Mouse (Mus musculus) embryo, embryonic 11 days (tissue): ENCODE data around the gene Creg2.
"Not testable (repeated sequence)": the region's sequence is repeated elsewhere in the genome, so short reads cannot be mapped to it uniquely, and the experiment has no call there.

ENCODE experiments used
- DNase-seq: peaks from one replicate; pipeline ENCODE4 v3.0.0-alpha.2; 2015

The Creg2 gene

GRCm38 (mm10) chr1:39592090-39592489, 59.2 kb downstream of the Creg2 start:
- DNase-seq: no peak

DNA sequence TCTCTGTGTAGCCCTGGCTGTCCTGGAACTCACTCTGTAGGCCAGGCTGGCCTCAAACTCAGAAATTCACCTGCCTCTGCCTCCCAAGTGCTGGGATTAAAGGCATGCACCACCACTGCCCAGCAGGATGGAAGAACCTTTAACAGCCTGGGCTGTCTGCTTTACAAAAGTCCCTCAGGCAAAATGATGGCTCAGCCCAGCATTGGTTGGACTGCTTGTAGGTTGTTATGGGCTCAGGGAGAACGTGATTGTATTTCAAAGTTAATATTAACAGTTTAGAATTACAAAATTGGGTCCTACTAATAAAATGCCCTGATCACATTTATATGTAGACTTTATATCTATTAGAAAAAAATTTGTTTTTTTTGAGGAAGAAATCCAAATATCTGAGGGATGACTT, 59.7 kb downstream of the Creg2 start:
- DNase-seq: not testable (repeated sequence)

GRCm38 (mm10) chr1:39590193-39590592, 61.1 kb downstream of the Creg2 start:
- no peak for DNase-seq

DNA sequence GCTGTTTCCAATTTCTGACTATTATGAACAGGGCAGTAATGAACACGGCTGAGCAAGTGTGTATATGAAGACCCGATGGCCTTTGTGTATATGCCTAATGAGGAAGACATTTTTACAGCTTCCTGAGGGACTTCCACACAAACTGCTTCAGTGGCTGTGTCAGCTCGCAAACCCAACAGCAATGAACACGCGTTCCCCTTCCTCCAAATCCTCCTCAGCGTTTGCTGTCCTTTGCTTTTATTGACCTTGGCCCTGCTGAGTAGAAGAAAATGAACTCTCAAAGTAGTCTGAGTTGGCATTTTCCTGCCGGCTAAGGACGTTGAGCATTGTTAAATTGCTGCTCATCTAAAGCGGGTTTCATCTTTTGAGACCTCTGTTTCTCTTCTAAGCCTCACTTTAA, 65.9 kb downstream of the Creg2 start:
- no peak for DNase-seq

DNA sequence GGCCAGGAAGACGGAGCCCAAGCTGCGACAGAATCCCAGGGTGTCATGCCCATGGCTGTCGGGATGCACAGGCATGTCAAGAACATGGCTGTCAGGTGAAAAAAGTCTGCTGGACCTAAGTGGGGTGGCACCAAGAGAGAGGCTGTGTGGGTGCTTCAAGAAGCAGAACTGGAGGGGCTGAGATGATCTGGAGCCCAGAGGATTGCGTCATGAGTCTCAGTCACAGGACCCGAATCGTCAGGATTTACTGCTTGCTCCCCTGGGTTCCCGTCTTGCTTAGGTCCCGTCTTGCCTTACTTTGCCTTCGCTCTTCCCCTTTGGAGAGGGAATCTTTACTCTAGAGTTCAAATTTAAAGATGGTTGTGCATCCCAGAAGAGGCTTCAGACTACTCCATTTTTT, 68.1 kb downstream of the Creg2 start:
- DNase-seq: no peak

DNA sequence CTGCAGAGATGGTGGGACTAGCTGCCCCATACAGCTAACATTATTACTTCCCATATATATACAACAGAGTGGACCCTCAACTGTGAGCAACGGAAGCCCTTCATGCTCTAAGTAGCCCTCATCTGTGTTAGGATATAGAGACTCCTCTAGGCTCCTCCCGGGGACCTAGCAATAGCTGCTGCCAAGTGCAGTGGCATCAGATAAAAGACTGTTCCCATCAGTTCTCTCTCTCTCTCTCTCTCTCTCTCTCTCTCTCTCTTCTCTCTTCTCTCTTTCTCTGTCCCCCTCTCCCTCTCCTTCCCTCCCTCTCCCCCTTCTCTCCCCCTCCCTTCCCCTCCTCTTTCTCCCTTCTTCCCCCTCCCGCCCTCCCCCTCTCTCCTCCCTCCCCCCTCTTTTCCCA, 70.1 kb downstream of the Creg2 start:
- no peak for DNase-seq

- DNase-seq: no peak
Measured at GRCm38 (mm10) chr1:39579139-39579538, 72.1 kb downstream of the Creg2 start.

- DNase-seq: no peak
Measured at GRCm38 (mm10) chr1:39578446-39578845, 72.8 kb downstream of the Creg2 start.

DNA sequence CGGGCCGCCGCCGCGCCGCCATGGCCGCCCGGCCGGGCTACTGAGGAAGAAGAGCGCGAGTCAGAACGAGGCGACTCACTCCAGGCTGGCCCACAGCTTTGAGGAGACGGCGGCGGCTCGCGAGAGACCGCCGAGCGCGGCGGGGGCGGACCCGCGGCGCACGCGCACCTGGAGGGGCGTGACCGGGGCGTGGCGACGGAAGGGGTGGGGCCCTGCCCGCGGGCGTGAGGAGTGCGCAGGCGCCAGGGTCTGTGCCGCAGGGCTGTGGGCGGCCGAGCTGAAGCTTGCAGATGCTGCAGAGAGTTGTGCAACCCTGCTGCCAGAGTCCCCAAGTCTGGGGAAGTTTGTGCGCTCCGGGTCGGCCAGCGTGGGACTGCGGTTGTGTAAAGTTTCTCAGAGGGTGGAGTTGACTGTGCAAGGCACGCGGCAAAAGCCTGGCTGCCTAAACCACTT, 74.0 kb downstream of the Creg2 start, which contains the start of gene Rnf149:
Rnf149 (minus strand) TSS at position 153 of the 453 bp plus-strand sequence.
- peak; percentile 96 for DNase-seq

DNA sequence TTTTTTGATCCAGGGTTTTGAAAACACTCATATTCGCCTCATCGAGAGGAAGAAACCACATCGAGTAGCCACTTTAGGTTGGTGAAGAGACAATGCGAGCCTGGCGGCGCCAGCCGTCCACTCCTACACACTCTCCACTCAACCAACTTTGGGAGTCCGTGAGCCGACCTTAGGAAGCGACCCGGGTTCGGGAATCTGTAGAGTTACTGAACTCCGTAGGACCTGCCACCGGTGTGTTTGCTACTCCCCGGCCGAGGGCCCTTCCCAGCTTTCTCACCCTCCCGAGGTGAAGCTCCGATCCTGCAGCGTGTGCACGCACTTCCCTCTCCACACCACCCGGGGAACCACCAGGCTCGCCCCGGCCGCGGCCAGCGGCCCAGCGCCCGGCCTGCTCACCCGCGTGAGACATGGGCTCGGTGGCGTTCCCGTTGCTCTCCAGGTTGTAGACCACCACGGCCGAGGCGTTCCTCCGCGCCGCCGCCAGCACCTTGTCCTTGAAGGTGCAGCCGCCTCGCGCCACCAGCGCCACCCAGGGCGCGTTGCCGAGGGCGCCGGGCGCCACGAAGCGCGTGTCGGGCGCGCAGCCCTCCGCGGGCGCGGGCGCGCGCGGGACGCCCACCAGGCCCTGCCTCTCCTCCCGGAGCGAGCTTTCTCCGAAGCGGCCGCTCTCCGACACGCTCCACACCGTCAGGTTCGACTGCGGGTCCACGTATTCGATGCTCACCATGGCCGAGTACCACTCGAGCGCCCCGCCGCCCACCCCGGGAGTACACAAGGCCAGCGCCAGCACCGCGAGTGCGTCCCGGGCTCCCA, 74.6 kb downstream of the Creg2 start:
- DNase-seq: peak; percentile 73

GRCm38 (mm10) chr1:39575778-39576375, 75.4 kb downstream of the Creg2 start:
- DNase-seq: peak; percentile 19

- DNase-seq: no peak
Measured at GRCm38 (mm10) chr1:39573890-39574289, 77.4 kb downstream of the Creg2 start.

GRCm38 (mm10) chr1:39571653-39572052, 79.6 kb downstream of the Creg2 start:
- DNase-seq: no peak
